Mouse (Mus musculus): ENCODE results near the gene Gm20403.
A peak's percentile ranks its signal among the peaks of the same experiment; 100 is the strongest.
"Not testable (repeated sequence)": the region's sequence is repeated elsewhere in the genome, so short reads cannot be mapped to it uniquely, and the experiment has no call there.

The Gm20403 gene

DNA sequence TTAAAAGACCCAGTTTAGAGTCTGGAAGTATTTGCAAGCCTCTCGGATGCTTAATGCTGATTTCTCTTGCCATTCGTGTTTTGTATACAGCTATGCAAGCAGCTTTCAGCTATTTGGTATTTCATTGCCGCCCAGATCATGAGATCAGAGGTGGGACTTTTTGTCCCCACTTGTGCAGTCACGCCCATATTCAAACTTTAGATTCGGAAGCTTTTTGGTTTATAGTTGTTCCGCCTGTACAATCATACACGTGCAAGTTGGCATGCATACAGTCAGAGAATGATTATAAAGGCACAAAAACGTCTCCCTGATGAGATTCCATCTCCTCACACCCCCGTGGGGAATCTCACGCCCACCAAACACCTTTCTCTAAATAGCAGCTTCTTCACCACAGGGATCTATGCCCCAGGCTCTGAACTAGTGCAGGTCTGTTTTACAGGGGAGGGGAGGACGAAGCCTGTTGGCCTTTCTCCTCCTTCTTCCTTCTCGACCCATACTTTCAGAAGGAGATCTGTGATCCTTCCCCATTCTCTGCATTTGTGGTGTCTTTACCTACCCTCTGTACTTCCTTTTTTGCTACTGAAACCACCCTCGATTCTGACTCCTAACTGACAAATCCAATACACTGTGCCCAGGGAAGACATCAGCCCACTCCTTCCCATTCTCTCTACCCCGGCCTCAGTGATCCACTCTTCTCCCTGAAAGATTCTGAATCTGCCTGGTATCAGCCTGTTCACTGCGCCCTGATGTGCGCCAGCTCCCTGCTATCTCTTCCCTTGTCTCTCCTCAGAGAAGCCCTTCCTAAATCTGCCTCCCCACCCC is 7.1 kb upstream of the Gm20403 start:
- no peak for DNase-seq (ENCODE audit: low spot score)

- DNase-seq (ENCODE audit: low spot score): no peak
Observed at GRCm38 (mm10) chr12:54992814-54993213, 6.5 kb upstream of the Gm20403 start.

GRCm38 (mm10) chr12:54988323-54988850 is 2.1 kb upstream of the Gm20403 start:
- DNase-seq (ENCODE audit: low spot score): no peak

- DNase-seq (ENCODE audit: low spot score): no peak
Observed at GRCm38 (mm10) chr12:54987156-54987555, 827 bp upstream of the Gm20403 start.

GRCm38 (mm10) chr12:54985257-54986051 is 875 bp downstream of the Gm20403 start:
- peak; percentile 63 for DNase-seq (ENCODE audit: low spot score)

DNA sequence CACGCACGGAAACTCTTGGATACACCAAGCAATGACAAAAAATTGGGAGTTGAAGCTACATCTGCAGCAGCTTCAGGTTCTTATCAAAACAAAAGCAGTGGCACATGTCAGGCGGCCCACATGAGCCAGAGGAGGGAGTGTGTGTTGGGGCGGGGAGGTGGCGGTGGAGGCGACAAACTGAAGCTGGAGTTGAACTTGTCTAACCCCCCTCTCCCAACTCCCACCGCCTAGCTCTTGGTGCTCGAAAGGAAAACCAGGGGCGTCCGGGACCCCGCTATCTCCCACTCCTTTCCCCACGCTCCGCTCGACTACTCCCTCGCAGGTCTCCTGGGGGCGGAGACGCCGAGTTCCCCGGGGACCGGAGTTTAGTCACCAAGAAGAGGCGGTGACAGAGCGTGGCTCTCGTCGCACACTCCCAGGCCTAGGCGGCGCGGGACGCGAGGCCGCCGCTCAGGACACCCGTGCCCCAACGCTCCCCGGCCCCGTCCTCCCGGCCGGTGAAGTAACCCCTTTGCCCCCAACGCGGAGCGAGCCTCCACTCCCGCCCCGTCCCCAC is 1.6 kb downstream of the Gm20403 start:
- DNase-seq (ENCODE audit: low spot score): peak; percentile 76

GRCm38 (mm10) chr12:54982935-54983715 is 3.2 kb downstream of the Gm20403 start:
- no peak for DNase-seq (ENCODE audit: low spot score)

DNA sequence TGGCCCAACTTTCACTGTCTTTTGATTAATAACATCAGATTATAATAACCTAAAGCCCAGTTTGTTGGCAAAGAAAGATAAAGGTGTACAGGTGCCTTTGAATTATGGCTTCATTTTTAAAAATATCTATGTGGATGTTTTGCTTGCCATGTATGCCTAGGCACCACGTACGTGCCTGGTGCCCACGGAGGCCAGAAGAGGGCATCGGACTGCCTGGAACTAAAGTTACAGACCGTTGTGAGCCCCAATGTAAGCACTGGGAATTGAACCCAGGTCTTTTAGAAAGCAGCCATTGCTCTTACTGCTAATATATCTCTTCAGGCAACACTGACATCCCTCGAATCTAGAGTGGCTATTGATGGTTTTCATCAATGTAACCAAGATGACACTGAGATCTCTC is 4.4 kb downstream of the Gm20403 start:
- DNase-seq (ENCODE audit: low spot score): no peak

DNA sequence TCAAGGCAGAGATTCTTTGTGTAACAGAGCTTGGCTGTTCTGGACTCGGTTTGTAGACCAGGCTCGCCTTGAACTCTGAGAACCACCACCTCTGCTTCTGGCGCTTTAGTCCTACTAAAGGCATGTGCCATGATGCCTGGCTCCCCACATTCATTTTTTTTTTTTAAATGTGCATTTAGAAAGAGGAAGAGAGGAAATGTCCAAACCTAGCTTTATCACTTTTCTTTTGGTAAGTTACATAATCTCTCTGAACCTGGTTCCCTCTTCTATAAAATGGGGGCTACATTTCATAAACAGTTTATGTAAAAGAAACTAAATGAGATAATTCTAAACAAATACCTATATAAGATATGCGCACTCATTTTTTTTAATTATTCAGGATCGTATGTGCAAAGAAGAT is 5.4 kb downstream of the Gm20403 start:
- DNase-seq (ENCODE audit: low spot score): no peak

- DNase-seq (ENCODE audit: low spot score): no peak
Observed at GRCm38 (mm10) chr12:54980532-54980931, 5.8 kb downstream of the Gm20403 start.

DNA sequence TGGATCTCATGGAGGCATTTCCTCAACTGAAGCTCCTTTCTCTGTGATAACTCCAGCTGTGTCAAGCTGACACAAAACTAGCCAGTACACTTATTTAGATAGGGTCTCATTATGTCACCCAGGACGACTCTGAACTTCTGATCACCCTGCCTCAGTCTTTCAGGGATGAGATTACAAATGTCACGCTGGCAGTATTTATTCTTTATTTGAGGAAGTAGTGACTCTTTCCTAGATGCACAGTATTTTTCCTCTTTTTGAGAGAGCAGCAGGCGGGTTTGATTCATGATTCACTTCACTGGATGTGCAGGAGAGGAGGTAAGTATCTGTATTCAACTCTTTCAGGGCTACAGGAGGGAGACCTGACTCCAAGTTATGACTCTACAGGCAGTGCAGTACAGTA is 17.3 kb downstream of the Gm20403 start:
- no peak for DNase-seq (ENCODE audit: low spot score)

GRCm38 (mm10) chr12:54965532-54966160 is 20.7 kb downstream of the Gm20403 start:
- DNase-seq (ENCODE audit: low spot score): no peak

DNA sequence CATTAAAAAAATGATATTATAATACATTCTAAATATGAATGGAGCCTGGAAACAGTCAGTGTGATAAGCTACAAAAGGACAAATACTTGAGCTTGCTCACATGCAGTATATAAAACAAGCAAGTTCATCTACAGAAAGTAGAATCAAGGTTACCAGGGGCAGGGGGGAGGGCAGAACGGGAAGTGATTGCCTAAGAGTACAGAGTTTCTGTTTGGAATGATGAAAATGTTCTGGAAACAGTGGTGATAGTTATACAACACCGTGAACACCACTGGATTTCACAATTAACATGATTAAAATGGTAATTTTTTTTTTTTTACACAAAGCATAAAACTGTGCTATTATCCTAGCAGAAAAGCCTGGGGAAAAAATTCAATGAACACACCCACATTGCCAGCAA is 26.8 kb downstream of the Gm20403 start:
- no peak for DNase-seq (ENCODE audit: low spot score)

DNA sequence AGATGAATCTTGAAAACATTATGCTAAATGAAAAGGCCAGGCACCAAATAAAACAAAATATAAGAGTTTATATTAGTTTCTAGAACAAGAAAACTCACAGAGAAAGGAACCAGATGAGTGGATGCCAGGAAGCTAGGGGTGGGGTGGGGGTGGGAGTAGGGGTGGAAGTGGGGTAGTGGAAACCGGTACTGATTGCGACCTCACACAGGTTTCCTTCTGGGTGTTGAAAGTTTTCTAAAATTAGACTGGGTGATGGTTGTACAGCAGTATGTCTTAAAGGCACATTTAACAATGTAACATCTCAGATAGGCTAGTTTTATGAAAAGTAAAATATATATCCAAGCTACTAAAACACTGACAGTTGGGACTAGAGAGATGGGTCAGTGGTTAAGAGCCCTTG is 29.4 kb downstream of the Gm20403 start:
- no peak for DNase-seq (ENCODE audit: low spot score)

GRCm38 (mm10) chr12:54956457-54956856 is 29.9 kb downstream of the Gm20403 start:
- DNase-seq (ENCODE audit: low spot score): no peak

GRCm38 (mm10) chr12:54946116-54946515 is 40.2 kb downstream of the Gm20403 start:
- no peak for DNase-seq (ENCODE audit: low spot score)

DNA sequence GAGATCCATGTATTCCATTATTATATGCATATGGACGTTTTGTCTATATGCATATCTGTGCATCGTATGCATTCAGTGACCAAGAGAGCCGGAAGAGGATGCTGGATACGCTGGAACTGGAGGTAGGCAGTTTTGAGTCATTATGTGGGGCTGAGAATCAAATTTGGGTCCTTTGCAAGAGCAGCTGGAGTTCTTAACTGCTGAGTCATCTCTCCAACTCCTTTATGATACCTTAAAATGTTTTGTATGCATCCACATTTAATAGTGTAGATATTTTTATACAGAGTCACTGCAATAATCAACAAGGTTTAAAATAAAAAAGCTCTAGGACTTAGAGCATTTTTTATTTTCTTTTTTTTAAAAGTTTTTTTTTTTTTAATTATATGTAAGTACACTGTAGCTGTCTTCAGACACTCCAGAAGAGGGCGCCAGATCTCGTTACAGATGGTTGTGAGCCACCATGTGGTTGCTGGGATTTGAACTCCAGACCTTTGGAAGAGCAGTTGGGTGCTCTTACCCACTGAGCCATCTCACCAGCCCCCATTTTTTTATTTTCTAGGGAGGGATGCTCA is 43.7 kb downstream of the Gm20403 start:
- not testable (repeated sequence) for DNase-seq (ENCODE audit: low spot score)

- not testable (repeated sequence) for DNase-seq (ENCODE audit: low spot score)
Observed at GRCm38 (mm10) chr12:54937581-54938343, 48.6 kb downstream of the Gm20403 start.

Data from spleen, adult 12 weeks (tissue).